Mouse (Mus musculus) layer of hippocampus, postnatal 14 days (tissue): ENCODE data around the gene Mymk. TPM values are rescaled to one million over a fixed set of nuclear protein-coding genes. Genes with fewer than 3 reads are reported as not detected.

ENCODE experiments used
- DNase-seq, 2 experiments: peaks; one replicate each; pipeline ENCODE4 v3.0.0; 2021 to 2022; ENCODE audit warnings: low spot score in 2 of 2, mixed read lengths in 1 of 2
- total RNA-seq, 2 experiments: library from RNA; stranded (reverse); gene quantifications; 2 replicates each; pipeline ENCODE4 v1.2.3; 2021

The Mymk gene
- total RNA-seq, 2 experiments from 2014 or later = 1.1 to 1.4 TPM

DNA sequence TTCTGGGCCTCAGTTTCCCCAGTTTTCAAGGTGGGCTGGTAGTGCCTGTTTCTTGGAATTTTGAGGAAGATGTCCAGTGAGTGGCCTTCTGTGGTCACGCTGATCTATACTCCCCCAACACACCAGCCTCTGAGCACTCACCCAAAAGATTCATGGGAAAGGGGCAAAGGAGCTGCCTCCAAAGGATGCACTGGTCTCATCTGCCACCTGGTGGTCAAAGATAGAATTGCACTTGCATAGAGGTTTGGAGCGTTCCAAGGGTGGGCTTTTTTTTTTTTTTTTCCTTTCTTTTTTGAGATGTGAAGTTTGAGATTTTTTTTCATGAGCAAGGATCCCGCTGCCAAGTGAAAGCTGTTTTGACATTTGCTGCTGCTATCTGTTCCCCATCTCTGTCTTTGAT, 33.4 kb downstream of the Mymk start:
- DNase-seq = peak; percentile 73 to 90

DNA sequence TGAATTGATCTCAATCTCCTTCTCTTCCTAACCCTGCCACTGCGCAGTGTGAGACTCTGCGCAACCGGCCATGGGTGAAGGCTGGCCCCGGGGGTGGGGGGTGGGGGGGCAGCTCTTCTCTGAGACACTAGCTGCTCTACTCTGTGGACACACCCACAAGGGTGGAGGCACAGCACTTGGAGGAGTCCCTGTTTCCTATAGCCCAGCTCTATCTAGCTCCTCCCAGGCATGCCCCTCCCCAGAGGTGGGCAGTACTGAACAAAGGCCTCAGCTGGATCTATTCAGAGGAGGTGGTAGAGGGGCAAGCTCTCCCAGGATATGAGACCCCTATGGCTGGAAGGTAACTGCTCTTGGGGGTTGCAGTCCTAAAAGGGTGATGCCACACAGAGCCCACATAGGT, 35.0 kb downstream of the Mymk start:
- DNase-seq = no peak

DNA sequence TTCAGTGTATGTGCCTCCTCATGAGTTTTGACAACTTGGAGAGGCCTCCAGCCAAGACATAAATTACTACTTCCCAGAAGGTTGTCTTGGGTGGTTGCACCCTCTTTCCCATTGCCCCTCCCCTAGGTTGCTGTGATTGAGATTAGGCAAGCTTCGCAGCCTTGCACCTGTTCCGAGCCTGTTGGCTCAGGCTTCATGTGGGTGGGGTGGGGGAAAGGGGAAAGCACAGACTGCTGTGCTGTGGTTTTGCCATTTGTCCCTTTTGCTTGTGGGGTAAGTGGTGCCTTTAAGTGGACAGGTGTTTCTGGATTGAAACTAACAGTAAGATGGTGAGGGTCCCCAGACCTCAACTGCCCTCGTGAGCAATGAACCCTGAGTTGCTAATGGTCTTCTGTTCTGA, 36.0 kb downstream of the Mymk start:
- DNase-seq = no peak

DNA sequence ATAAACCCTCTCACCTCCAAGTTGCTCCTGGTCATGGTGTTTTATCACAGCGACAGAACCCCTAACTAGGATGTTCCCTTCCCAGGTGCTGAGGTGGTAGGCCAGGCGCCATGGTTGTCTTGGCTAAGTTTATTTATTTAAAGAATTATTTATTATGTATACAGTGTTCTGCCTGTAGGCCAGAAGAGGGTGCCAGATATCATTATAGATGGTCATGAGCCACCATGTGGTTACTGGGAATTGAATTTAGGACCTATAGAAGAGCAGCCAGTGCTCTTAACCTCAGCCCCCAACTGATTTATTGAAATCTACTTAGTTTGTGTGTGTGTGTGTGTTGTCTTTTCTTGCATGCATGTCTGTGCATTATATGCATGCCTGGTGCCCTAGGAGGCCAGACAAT, 39.6 kb downstream of the Mymk start:
- no peak for DNase-seq

DNA sequence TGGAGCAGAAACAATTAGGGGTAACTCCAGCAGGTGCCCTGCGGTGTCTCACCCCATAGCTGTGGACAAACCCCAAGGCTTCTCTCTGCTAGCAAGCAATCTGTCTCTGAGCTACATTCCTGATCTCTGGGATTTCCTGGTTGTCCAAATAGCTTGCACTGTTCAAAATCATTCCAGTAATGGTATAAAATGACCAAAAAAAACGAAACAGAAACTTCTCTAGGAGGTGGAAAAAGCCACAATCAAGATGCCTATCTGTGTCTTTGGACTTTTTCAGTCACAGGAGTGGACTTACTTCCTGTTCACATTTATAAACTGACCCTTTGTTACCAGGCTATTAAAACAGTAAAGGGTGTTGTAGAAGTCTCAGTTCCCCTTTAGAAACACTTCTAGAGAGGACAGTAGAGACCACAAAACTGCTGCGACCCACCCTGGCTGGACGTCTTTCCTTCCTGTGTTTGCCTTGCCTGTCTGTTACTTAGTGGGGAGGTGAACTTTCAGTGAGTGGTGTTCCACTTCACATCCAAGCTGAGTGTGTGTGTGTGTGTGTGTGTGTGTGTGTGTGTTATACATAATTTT, 43.5 kb downstream of the Mymk start:
- DNase-seq = no peak

DNA sequence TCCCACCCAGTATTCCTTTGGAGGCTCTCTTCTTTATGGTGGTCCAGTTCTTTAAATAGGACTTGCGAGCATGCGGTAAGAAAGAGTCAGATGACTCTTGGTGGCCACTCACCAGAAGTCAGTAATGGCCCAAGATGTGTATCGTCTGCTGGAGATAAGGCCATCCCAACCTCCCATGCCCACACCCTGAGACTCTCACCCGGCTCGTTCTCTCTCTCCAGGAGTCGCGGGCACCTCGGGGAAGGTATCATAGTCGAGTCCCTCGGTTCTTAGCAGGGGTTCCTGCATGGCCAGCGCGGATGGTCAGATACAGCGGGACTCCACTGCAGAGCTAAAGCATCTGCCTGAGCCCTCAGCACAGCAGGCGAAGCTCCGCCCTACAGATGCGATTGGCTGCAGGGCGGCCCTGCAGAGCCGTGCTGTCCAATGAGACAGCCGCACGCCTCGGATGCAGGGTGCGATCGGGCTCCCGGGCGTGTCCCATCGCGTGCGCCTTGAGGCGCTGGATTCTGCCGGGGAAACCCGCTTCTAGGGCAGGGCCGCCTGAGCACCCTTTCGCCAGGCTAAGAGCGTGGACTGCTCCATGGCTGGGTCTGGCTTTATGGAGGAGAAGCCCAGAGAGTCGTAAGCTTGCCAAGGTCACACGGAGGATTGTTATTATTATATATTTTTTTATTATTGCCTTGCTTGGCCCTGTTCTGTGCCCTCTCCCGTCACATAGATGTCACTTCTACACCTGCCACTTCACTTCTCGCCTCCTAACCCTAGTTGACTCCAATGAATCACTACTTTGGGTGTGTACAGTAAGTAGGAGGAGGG, 44.2 kb downstream of the Mymk start, which contains the start of gene Slc2a6:
Gene Slc2a6 (minus strand): TSS at position 381 of the 819 bp plus-strand sequence.
- DNase-seq = peak; percentile 88 to 93

DNA sequence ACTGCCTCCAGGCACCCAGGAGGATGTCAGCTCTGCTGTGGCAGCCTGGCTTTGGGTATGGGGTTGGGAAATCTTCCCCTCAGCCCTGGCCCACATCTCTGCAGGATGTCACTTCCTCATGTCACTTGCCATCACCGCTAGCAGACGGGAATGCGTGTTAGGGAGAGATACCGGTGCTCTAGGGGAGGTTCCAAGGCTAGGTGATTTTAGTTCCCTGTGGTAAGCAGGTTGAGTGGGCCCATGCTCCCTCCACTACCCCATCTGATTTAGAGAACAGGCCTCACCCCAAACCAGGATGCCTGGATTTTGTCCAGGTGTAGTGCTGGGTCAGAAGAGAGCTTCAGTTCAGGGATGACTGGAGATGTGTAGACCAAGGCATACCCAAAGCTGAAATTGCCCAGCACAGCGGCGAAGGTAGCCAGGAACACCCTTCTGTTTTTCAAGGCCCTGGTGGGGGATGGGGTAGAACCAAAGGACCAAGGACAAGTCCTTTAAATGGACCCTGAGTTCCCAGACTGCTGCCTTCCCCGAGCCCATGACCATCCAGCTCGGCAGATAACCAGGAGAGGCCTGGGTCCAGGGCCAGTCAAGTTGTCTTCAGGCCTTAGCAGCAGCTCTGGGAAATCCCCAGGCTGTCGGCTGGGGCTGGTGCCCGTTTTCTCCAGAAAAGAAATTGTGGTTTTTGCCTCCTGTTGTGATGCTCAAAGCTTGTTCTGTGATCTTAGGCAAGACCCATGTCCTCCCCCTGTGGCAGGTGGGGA, 44.9 kb downstream of the Mymk start:
- DNase-seq = no peak

DNA sequence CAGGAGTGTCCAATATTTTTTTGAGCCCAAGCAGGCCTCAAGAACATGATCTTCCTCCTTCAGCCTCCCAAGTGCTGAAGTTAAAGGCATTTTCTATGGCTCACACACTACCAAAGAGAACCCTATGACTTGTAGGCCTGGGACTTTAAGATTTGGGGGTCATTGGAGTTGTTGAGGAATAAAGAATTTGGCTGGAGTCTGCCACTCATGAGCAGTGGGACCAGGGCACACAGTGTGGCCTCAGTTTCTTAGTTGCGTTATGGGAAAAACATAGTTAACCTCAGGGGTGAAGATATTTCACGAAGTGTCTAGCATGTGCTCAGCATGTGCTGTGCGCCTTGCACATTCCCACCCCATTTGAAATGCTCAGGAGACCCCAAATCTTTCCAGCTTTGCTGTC, 45.6 kb downstream of the Mymk start:
- DNase-seq = no peak

DNA sequence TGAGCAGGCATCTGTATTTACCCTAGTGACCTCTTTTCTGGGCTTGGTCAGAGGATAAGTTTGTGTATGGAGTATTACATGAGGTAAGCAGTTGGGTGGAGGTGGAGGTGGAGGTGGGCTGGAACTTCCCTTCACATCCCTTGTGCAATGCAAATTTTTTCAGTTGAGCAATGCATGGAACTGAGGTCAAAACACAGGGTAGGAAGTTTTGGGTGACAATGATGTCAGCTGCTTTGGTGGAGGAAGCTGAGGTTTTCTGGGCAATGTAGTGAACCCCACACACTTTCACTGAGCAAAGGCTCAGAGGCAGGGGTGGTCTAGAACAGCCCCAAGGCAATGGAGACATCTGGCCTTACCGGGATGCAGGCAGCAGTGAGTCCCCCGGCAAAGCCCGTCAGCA, 46.4 kb downstream of the Mymk start:
- DNase-seq = no peak

DNA sequence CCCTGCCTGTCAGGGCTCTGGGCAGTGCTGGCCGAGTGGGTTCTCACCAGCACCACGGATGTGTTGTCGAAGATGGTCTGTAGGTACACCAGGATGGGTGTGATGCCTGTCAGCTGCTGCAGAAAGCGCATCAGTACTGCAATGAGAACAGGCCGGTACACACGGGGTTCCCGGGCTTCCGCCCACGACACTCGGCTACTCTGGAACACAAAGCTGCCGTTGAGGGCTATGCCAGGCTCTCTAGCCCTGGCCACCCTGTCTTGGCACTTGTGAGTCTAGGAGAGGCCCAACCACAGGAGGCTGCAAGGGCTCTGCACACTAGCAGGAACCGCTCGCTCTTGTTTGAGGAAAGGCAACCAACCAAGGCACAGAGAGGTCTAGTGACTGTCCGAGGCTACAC, 47.8 kb downstream of the Mymk start:
- no peak for DNase-seq

DNA sequence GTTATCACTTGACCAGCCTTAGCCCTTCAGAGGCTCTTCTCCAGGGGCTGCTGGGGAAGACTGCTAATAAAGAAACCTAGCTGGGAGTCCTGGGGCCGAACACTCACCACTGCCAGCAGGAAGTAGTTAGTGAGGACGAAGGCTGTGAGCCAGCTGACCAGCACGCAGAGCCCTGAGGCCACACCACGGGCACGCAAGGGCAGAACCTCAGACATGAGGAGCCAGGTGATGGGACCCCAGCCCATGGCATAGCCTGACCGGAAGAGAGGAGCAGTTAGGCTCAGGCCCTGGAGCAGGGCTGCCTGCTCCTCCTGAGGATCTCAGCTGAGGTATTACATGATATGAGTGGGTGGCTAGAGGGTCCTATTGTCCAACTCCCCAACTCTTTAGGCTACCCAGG, 49.4 kb downstream of the Mymk start:
- no peak for DNase-seq

DNA sequence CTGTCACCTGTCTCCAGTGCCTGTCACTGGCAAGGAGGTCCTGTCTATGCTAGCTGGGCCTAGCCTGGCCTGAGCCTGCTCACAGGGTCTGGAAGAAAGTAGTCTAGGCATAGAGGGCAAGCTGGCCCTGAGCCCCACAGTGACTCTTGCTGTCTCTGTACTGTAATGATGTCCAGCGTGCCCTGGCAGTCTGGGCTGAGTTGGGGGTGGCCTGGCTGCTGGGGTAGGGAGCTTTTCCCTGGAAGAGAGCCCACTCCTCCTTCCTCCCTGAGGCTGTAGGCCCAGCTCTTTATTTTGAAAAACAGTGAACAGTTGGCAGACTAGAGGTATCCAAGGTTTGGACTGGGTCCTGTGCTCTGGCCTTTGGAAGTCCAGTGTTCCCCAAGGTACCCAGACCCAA, 50.9 kb downstream of the Mymk start:
- DNase-seq = no peak

DNA sequence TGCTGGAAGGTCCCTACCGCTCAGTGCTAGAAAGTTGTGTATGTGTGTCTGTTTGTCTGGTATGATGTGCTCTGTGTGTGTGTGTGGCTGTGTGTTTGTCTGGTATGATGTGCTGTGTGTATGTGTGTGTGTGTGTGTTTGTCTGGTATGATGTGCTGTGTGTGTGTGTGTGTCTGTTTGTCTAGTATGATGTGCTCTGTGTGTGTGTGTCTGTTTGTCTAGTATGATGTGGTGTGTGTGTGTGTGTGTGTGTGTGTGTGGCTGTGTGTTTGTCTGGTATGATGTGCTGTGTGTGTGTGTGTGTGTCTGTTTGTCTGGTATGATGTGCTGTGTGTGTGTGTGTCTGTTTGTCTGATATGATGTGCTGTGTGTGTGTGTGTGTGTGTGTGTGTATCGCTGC, 52.4 kb downstream of the Mymk start:
- DNase-seq = no peak

DNA sequence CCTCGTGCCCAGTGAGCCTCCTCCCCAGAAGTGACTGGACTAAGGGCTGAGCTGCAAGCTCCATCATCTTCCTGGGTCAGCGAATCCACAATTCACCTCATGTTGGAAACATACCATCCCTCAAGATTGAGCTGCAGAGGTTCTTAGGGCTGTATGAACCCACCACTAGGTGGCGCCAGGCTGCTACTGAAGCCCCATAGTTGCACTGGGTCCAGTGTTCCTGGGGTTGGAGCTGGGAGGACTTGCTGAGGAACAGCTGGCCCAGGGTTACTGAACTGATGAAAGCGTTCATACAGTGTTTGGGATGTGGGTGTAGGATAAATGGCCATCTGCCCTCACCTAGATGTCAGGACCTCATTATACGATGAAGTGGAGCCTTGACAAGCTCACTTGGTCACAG, 54.2 kb downstream of the Mymk start:
- DNase-seq = peak; percentile 73 to 77

Other genes with a start within 250 kb of the Mymk start
- gene Abo, start 207.2 kb downstream of the Mymk start, total RNA-seq = not detected
- gene Surf6, start 169.3 kb downstream of the Mymk start, total RNA-seq = 10 to 100 TPM; 27.9 to 28.9 TPM
- gene Med22, start 161.5 kb downstream of the Mymk start, total RNA-seq = 10 to 100 TPM; 42.9 to 46.5 TPM
- 100 to 1,000 TPM; 274 to 302 TPM for gene Rpl7a, start 161.4 kb downstream of the Mymk start, total RNA-seq
- 10 to 100 TPM; 32.4 to 38.4 TPM for gene Surf2, start 155.8 kb downstream of the Mymk start, total RNA-seq
- gene Surf1, start 155.6 kb downstream of the Mymk start, total RNA-seq = 10 to 100 TPM; 87.5 to 90.6 TPM
- 10 to 100 TPM; 60.2 to 61.7 TPM for gene Surf4, start 138.3 kb downstream of the Mymk start, total RNA-seq
- gene Stkld1, start 138.1 kb downstream of the Mymk start, total RNA-seq = under 1 TPM; 0.17 to 0.18 TPM
- 10 to 100 TPM; 53.5 to 55.7 TPM for gene Rexo4, start 107.8 kb downstream of the Mymk start, total RNA-seq
- 1 to 10 TPM; 1.4 to 1.7 TPM for gene Adamts13, start 98.8 kb downstream of the Mymk start, total RNA-seq
- 10 to 100 TPM; 50.6 to 52.1 TPM for gene Cacfd1, start 62.3 kb downstream of the Mymk start, total RNA-seq
- 10 to 100 TPM; 46.3 to 46.7 TPM for gene Slc2a6, start 44.2 kb downstream of the Mymk start, total RNA-seq
- 10 to 100 TPM; 12.7 to 14.7 TPM for gene Adamtsl2, start 7.2 kb upstream of the Mymk start, total RNA-seq
- gene Fam163b, start 70.3 kb upstream of the Mymk start, total RNA-seq = 100 to 1,000 TPM; 110 to 119 TPM
- under 1 TPM; 0.48 to 0.91 TPM for gene Dbh, start 93.1 kb upstream of the Mymk start, total RNA-seq
- gene Sardh, start 176.2 kb upstream of the Mymk start, total RNA-seq = 10 to 100 TPM in 1 of 2 experiments, 1 to 10 TPM in 1; 9.8 to 10.5 TPM